Mouse (Mus musculus) lung, embryonic 15.5 days (tissue): ENCODE measurements around the gene Fn3krp. TPM values are rescaled to one million over a fixed set of nuclear protein-coding genes. Genes with fewer than 3 reads are reported as not detected.

Source experiments
- ATAC-seq: fragments of 200-750 bp; cut with Nextera tagmentation; 2 replicates; pipeline ENCODE4 v1.8.0; 2017; ENCODE audit warnings: moderate number of reproducible peaks, borderline replicate concordance; ENCODE audit not compliant: low FRiP score, low TSS enrichment; ENCODE audit errors: extremely low read depth
- H3K27ac ChIP-seq: fragments of 300-500 bp; sonication (generic); 2 replicates; pipeline ENCODE4 v1.5.1; 2015; ENCODE audit warnings: moderate library complexity, mild to moderate bottlenecking, inconsistent platforms
- H3K27me3 ChIP-seq: fragments of 300-500 bp; sonication (generic); 2 replicates; pipeline ENCODE4 v1.6.1; 2015; ENCODE audit warnings: inconsistent platforms
- H3K36me3 ChIP-seq: fragments of 300-500 bp; sonication (generic); 2 replicates; pipeline ENCODE4 v1.6.1; 2015; ENCODE audit warnings: inconsistent platforms
- H3K4me1 ChIP-seq: fragments of 300-500 bp; sonication (generic); 2 replicates; pipeline ENCODE4 v1.6.1; 2015; ENCODE audit warnings: inconsistent platforms
- H3K4me2 ChIP-seq: fragments of 300-500 bp; sonication (generic); 2 replicates; pipeline ENCODE4 v1.6.1; 2015; ENCODE audit warnings: inconsistent platforms, mild to moderate bottlenecking, moderate library complexity
- H3K4me3 ChIP-seq: fragments of 300-500 bp; sonication (generic); 2 replicates; pipeline ENCODE4 v1.5.1; 2015; ENCODE audit warnings: mild to moderate bottlenecking, inconsistent platforms
- H3K9ac ChIP-seq: fragments of 300-500 bp; sonication (generic); 2 replicates; pipeline ENCODE4 v1.6.1; 2015; ENCODE audit warnings: inconsistent platforms
- H3K9me3 ChIP-seq: fragments of 300-500 bp; sonication (generic); 2 replicates; pipeline ENCODE4 v1.6.1; 2016; ENCODE audit warnings: inconsistent platforms
- WGBS: fragments of 180-500 bp; shearing (Covaris S2); methylation state at CpG from one replicate; pipeline ENCODE4 v1.1.7; 2015; 5-methylcytosine and 5-hydroxymethylcytosine counted together
- polyA plus RNA-seq: library from polyadenylated mRNA; unstranded; fragments of >200 nt; fragmentation: Nextera tagmentation; extraction: Ambion mirVana; gene quantifications from 2 replicates; pipeline ENCODE4 v1.2.1, GENCODE M21; 2015

Gene Fn3krp
- polyA plus RNA-seq, result 6.1 and 8.0 TPM in 2 replicates

DNA sequence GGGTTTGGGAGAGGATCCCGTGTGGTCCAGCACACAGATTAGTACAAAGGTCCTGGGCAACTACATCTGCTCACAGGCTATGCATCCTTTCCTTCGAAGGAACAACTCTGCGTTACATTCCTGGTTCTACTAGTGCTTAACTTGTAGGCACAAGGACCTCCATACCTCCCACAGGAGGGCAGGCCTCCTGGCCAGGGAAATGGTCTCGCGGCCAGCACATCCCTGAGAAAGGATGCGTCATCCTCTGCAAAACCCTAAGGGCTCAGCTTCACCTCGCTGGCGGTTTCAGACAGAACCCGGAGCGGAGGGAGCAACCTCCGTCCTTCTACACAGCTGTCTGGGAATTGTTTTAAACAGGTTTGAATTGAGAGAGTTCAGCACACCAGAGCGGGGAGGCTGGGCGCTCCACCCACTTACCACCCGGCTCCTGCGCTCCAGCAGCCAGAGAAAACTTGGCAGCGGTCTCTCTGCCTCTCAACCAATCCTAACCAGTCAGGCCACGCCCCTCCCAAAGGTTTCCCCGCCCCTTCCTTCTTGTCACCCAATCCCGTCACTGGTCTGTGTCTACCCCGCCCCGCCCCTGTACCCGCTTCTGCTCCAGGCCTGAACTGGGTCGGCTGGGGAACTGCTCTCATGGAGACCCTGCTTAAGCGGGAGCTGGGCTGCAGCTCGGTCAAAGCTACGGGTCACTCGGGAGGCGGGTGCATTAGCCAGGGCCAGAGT lies at the start of gene Fn3krp:
Gene Fn3krp, plus strand, starts transcription at position 572 of the 723 bp plus-strand sequence.
- no peaks in the 10 kb centered on the region for H3K9me3 ChIP-seq
- no peaks in the 10 kb centered on the region for H3K27me3 ChIP-seq
- peak within 1 kb of the TSS; percentile 73 for H3K27ac ChIP-seq
- H3K4me2 ChIP-seq, result peak within 1 kb of the TSS; percentile 87
- peaks cover 15% of the 10 kb centered on the region for H3K4me1 ChIP-seq
- H3K9ac ChIP-seq, result peak within 1 kb of the TSS; percentile 78
- 2% methylated on average over 28 of the region's 28 CpGs for WGBS
- peak within 1 kb of the TSS; percentile 83 for H3K4me3 ChIP-seq
- H3K36me3 ChIP-seq, result no peaks in the 10 kb centered on the region
- ATAC-seq, result peak; percentile 100

DNA sequence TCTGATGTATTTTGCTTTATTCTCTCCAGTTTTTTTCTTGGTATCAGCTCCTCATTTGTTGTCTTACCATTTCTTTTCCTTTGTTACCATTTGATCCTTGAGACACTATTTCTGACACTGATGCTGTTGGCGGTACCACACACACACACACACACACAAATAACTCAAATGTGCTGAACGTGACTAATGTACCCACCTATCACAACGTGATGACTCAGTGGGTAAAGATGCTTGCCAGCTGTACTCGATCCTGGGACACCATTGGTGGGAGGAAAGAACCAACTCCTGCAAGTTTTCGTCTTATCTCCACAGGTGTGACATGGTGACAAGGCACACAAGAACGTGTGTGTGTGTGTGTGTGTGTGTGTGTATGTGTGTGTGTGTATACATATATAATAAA lies 47.9 kb upstream of the Fn3krp start:
- H3K36me3 ChIP-seq, result no peaks in the 10 kb centered on the region
- no peak for ATAC-seq
- H3K9me3 ChIP-seq, result no peaks in the 10 kb centered on the region
- H3K4me1 ChIP-seq, result no peaks in the 10 kb centered on the region
- no peaks in the 10 kb centered on the region for H3K27me3 ChIP-seq
- no peak overlapping the region for H3K4me2 ChIP-seq
- no peak overlapping the region for H3K9ac ChIP-seq
- WGBS, result 58% methylated on average over 6 of the region's 6 CpGs
- no peak overlapping the region for H3K4me3 ChIP-seq
- H3K27ac ChIP-seq, result no peak overlapping the region

DNA sequence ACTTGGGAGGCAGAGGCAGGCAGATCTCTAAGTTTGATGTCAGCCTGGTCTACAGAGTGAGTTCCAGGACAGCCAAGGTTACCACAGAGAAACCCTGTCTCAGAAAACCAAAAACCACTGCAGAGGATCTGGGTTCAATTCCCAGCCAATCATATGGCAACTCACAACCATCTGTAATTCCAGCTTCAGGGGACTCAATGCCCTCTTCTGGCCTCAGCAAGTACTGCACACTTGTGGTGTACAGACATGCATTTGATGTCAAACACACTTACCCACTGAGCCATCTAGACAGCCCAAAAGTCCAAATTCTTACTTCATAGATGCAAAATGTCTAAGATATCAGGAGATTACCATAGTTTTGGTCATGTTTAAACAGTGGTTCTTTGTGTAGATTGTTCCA lies 42.6 kb upstream of the Fn3krp start:
- no peak overlapping the region for H3K9ac ChIP-seq
- H3K9me3 ChIP-seq, result no peaks in the 10 kb centered on the region
- ATAC-seq, result no peak
- no peak overlapping the region for H3K4me3 ChIP-seq
- H3K4me2 ChIP-seq, result no peak overlapping the region
- no peaks in the 10 kb centered on the region for H3K4me1 ChIP-seq
- H3K27me3 ChIP-seq, result no peaks in the 10 kb centered on the region
- H3K27ac ChIP-seq, result no peak overlapping the region
- no peaks in the 10 kb centered on the region for H3K36me3 ChIP-seq

DNA sequence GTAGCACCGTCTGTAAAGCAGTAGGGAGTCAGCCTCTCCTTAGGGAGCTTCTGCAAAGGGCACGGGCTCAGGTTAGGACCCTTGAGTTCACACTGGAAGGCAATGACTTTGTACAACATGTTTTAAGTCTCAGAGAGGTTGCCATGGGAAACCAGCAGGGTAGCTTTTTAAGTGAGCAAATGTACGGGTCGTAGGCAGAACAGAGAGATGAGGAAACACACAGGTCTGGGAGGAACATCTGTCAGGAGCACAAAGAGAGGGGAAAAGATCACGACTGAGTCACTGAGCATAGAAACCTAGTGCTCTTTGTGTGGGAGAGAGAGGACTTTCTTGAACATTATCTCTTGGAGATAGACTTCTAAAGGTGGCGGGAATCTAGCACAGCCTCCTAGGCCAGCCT lies 40.9 kb upstream of the Fn3krp start:
- ATAC-seq, result no peak
- Histone ChIP-seq H3K9me3 (no peaks in the 10 kb centered on the region), H3K4me1 (no peaks in the 10 kb centered on the region), H3K4me2 (no peak overlapping the region), H3K36me3 (no peaks in the 10 kb centered on the region), H3K9ac (no peak overlapping the region), H3K27ac (no peak overlapping the region), H3K27me3 (no peaks in the 10 kb centered on the region), H3K4me3 (no peak overlapping the region)
- 43% methylated on average over 6 of the region's 6 CpGs for WGBS

DNA sequence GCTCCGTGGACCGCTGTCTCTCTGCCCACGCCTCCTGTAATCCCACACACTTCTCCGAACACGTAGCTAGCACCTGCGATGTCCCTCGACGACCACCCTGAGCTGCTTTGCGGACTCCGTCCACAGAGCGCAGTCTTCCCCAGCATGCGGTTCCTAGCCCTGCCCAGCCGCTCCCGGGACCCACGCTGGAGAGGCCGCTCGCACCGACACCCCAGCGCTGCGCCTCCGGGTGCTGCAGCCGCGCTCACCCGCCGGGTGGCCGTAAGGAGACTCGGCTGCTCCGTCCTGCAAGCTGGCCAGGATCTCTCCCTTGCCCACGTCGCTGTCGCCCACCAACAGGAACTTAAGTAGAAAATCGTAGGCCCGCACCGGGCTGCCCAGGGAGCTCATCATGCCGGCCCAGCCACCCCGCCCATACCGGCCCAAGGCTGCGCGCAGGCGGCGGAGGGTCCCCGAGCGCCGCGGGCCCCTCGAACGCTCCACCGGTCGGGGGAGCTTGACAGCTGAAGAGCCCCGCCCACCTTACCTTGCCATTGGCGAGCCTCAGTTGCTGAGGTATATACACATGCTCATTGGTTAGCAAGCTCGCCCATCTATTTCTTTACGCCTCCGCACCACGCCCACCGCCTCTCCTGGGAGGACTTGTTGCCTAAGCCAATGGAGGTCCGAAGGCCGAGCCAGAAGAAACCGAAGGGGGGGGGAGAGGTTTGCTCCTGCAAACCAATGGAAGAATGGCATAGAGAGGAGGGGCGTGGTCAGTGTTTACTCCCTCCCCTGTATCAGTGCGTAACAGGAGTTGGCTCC lies 33.2 kb upstream of the Fn3krp start, which contains the start of gene Rab40b:
Gene Rab40b, minus strand, starts transcription at position 502 of the 804 bp plus-strand sequence.
- H3K9ac ChIP-seq, result peak within 1 kb of the TSS; percentile 59
- no peaks in the 10 kb centered on the region for H3K36me3 ChIP-seq
- under 1% methylated on average over 61 of the region's 61 CpGs for WGBS
- H3K27ac ChIP-seq, result peak within 1 kb of the TSS; percentile 21; the same call in 1 of the 2 replicates
- H3K4me3 ChIP-seq, result peak within 1 kb of the TSS; percentile 69
- H3K4me2 ChIP-seq, result peak within 1 kb of the TSS; percentile 96
- peak; percentile 100 for ATAC-seq
- H3K9me3 ChIP-seq, result no peaks in the 10 kb centered on the region
- no peaks in the 10 kb centered on the region for H3K27me3 ChIP-seq
- peaks cover 12% of the 10 kb centered on the region for H3K4me1 ChIP-seq

DNA sequence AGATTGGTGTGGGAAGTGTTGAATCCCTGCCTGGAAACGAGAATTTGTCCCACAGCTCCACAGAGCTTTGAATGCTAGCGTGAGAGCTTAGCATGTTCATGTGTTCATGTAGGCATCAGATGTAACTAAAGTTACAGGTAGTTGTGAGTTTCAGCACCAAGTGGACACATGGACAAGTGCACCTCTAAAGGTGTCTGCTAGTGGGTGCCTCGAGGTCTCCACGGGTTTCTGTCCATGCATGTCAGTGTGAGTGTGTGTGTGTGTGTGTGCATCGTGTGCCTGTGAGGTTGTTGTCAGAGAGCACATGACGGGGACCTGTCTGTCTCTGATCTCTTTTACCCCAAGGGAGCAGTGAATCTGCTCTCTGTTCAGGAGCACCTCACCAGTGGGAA lies 32.7 kb upstream of the Fn3krp start:
- Histone ChIP-seq H3K4me2 (peak overlapping the region; percentile 96), H3K4me3 (peak overlapping the region; percentile 69), H3K27me3 (no peaks in the 10 kb centered on the region), H3K9ac (no peak overlapping the region), H3K36me3 (no peaks in the 10 kb centered on the region), H3K27ac (no peak overlapping the region), H3K4me1 (peaks cover 12% of the 10 kb centered on the region), H3K9me3 (no peaks in the 10 kb centered on the region)
- ATAC-seq, result peak; percentile 1; the same call in 1 of the 2 replicates
- 10% methylated on average over 6 of the region's 6 CpGs for WGBS

DNA sequence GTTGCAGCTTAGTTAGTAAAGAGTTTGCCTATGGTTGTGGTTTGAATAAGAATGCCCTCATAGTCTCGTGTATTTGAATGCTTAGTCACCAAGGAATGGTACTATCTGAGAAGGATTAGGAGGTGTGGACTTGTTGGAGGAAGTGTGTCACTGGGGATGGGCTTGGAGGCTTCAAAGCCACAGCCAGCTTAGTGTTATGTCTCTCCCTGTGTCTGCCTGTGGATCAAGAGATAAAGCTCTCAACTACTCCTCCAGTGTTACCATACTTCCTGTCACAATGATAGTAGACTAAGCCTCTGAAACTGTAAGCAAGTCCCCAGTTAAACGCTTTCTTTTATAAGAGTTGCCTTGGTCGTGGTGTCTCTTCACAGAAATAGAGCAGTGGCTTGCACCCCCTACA lies 30.4 kb upstream of the Fn3krp start:
- no peak overlapping the region for H3K27ac ChIP-seq
- no peaks in the 10 kb centered on the region for H3K27me3 ChIP-seq
- no peak for ATAC-seq
- 58% methylated on average over 3 of the region's 3 CpGs for WGBS
- no peaks in the 10 kb centered on the region for H3K36me3 ChIP-seq
- H3K4me3 ChIP-seq, result no peak overlapping the region
- no peak overlapping the region for H3K4me2 ChIP-seq
- H3K4me1 ChIP-seq, result peaks cover 12% of the 10 kb centered on the region
- no peaks in the 10 kb centered on the region for H3K9me3 ChIP-seq
- no peak overlapping the region for H3K9ac ChIP-seq

DNA sequence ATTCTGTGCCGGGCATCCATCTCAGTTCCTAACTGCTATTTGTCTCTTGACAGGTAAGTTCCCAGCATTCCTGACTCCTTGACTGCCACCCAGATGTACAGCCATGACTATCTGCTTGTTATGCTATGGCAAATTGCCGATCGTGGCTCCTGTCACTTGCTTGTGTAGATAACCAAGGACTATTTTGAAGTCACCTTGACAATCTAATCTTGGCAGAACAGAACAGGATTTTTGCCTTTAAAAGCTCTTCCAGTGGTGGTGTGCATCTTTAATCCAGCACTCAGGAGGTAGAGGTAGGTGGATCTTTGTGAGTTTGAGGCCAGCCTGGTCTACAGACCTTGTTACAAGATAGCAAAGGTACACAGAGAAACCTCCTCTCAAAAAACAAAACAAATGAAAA lies 28.8 kb upstream of the Fn3krp start:
- ATAC-seq, result no peak
- Histone ChIP-seq H3K9ac (no peak overlapping the region), H3K4me2 (no peak overlapping the region), H3K9me3 (no peaks in the 10 kb centered on the region), H3K36me3 (no peaks in the 10 kb centered on the region), H3K4me1 (peaks cover 7% of the 10 kb centered on the region), H3K4me3 (no peak overlapping the region), H3K27me3 (no peaks in the 10 kb centered on the region), H3K27ac (no peak overlapping the region)
- 78% methylated on average over 3 of the region's 3 CpGs for WGBS

DNA sequence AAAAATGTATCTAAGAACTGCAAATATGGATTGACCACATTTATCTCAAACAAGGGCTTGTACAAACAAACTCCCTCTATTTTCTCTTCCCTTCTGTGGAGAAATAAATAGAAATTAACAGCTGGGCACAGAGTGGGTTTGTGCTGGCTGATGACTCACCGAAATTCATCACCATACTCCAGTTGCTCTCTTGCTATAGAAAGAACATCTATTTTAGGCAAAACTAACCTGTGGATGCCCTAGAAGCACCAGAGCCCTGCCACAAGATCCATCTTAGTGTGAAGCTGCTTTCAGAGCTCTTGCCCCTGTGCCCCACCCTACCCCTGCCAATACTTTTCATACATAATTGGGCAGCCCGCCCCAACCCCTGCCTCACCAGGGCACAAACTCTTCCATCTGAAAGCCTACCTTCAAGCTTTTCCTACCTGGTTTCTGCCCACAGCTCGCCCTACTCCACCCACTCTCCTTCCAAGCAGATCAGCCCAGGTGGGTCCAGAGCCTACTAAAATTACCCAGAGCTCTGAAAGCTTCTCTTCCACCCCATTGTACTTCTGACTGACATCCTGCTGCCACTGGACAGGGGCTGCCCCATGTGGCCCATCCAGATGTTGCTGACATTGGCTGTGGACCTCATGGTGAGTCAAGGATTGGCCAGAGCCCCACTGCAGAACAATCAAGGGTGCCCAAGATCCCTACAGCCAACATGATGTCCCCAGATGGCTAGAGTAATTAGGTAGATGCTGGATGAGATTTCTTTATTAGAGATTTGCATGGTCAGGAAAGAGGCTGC lies 13.6 kb upstream of the Fn3krp start:
- Histone ChIP-seq H3K4me1 (no peaks in the 10 kb centered on the region), H3K4me3 (no peak overlapping the region), H3K36me3 (no peaks in the 10 kb centered on the region), H3K27me3 (no peaks in the 10 kb centered on the region), H3K27ac (no peak overlapping the region), H3K4me2 (no peak overlapping the region), H3K9ac (no peak overlapping the region), H3K9me3 (no peaks in the 10 kb centered on the region)
- ATAC-seq, result no peak
- WGBS, result 61% methylated on average over 3 of the region's 3 CpGs

DNA sequence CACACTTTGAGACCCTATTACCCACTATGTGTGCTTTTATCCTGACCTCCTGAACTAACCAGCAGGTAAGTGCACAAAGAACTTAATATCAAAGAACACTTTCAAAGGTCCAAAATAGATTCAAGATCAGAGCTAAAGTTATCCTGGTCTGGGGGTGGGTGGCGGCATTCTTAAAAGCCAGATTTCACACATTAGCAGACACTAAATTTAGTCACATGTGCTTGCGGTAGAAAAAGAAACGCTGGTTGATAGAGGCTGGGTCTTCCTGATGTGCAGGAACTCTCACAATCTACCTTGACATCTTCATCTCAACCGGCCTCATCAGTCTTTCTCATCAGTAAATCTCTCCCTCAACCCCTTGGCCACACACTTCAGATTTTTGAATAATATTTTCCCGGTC lies 6.4 kb upstream of the Fn3krp start:
- no peaks in the 10 kb centered on the region for H3K36me3 ChIP-seq
- no peaks in the 10 kb centered on the region for H3K4me1 ChIP-seq
- ATAC-seq, result no peak
- no peak overlapping the region for H3K4me3 ChIP-seq
- no peaks in the 10 kb centered on the region for H3K9me3 ChIP-seq
- no peak overlapping the region for H3K4me2 ChIP-seq
- no peaks in the 10 kb centered on the region for H3K27me3 ChIP-seq
- H3K27ac ChIP-seq, result no peak overlapping the region
- 71% methylated on average over 5 of the region's 5 CpGs for WGBS
- H3K9ac ChIP-seq, result no peak overlapping the region

DNA sequence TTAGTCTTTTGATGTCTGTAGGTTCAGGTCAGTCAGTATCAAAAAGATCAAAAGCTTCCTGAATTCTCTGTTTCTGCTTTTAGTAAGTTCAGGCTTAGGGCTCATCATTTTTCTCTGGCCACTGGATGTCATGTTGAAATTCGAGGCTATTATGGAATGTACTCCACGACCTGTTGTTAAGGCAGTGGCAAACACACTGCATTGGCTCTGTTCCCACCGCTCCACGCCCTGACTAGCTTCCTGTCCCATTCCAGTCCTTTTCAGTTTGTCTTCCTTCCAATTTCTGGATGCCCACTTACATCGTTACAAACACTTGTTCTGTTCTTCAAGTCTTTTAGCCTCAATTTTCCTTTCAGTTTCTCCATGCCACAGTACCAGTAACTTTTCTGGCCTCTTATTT lies 5.8 kb upstream of the Fn3krp start:
- Histone ChIP-seq H3K4me1 (0 out of 2 replicates have a peak, but pooled peaks cover under 1% of the 10 kb centered on the region), H3K27ac (no peak overlapping the region), H3K4me2 (no peak overlapping the region), H3K9me3 (no peaks in the 10 kb centered on the region), H3K9ac (no peak overlapping the region), H3K27me3 (no peaks in the 10 kb centered on the region), H3K36me3 (no peaks in the 10 kb centered on the region), H3K4me3 (no peak overlapping the region)
- WGBS, result 36% methylated on average over 5 of the region's 5 CpGs
- no peak for ATAC-seq
